Mouse (Mus musculus): ENCODE data around the gene 1700010I14Rik. TPM values are rescaled to one million over a fixed set of nuclear protein-coding genes. Genes with fewer than 3 reads are reported as not detected.

The 1700010I14Rik gene
- not detected for polyA plus RNA-seq (2012; fragmentation: generic; extraction: Trizol)

DNA sequence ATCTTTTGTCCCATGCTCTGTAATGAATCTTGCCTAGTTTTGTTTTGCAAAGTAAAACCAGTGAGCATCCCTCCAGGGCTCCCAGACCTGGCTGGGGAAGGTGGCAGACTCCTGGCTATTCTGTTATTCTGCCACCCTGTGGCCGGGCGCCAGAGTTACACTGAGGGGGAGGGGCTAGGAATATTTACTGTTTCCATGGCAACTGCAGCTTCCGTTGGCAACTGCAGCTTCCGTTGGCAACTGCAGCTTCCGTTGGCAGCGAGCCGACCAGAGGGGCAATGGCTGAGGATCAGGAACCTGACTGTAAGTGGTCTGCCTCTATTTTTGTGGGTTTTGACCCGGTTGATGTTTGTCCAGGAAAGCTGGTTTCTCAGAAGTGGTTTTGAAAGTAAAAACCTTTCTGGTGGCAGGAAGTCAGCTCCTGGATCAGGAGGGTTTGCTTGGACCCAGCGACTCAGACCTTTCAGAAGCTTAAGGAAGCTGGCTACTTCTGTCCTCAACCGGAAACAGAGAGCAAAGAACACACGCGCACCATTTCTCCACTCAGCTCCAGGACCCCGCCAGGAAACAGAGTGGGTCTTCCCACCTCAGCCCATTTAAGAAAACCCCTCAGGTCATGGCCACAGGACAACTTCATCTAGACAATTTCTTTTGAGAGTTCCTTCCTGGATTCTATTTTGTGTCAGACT, at the start of gene 1700010I14Rik:
TSS of gene 1700010I14Rik (plus strand) at position 215 of the 689 bp plus-strand sequence.

